Mouse (Mus musculus) heart, postnatal 0 days (tissue): ENCODE measurements around the gene Rerg. TPM values are rescaled to one million over a fixed set of nuclear protein-coding genes. Genes with fewer than 3 reads are reported as not detected.
"Not testable (repeated sequence)": the region's sequence is repeated elsewhere in the genome, so short reads cannot be mapped to it uniquely, and the experiment has no call there.

Experiments used
- ATAC-seq: fragments of 200-750 bp; cut with Nextera tagmentation; 2 replicates; pipeline ENCODE4 v1.8.0; 2017; ENCODE audit warnings: low read depth, moderate number of reproducible peaks, moderate library complexity; ENCODE audit not compliant: insufficient read depth
- DNase-seq: peaks from one replicate; pipeline ENCODE4 v3.0.0-alpha.2; 2016; ENCODE audit warnings: low spot score
- H3K27ac ChIP-seq: fragments of 300-500 bp; sonication (generic); 2 replicates; pipeline ENCODE4 v1.5.1; 2014; ENCODE audit warnings: low read depth, mild to moderate bottlenecking
- H3K27me3 ChIP-seq: fragments of 300-500 bp; sonication (generic); 2 replicates; pipeline ENCODE4 v1.6.1; 2014; ENCODE audit warnings: low read length, mixed read lengths; ENCODE audit not compliant: control insufficient read depth, insufficient read depth
- H3K36me3 ChIP-seq: fragments of 300-500 bp; sonication (generic); replicated peaks from 2 replicates; pipeline ENCODE4 v1.6.1; 2014; ENCODE audit warnings: low read length, mixed read lengths; ENCODE audit not compliant: control insufficient read depth, insufficient read depth
- H3K4me1 ChIP-seq: fragments of 300-500 bp; sonication (generic); 2 replicates; pipeline ENCODE4 v1.6.1; 2014; ENCODE audit warnings: antibody characterized with exemption; ENCODE audit not compliant: control insufficient read depth, insufficient read depth
- H3K4me2 ChIP-seq: fragments of 300-500 bp; sonication (generic); 2 replicates; pipeline ENCODE4 v1.6.1; 2014; ENCODE audit warnings: low read depth, mild to moderate bottlenecking, low read length, moderate library complexity
- H3K4me3 ChIP-seq: fragments of 300-500 bp; sonication (generic); 2 replicates; pipeline ENCODE4 v1.5.1; 2014; ENCODE audit warnings: low read depth, low read length
- H3K9ac ChIP-seq: fragments of 300-500 bp; sonication (generic); replicated peaks from 2 replicates; pipeline ENCODE4 v1.6.1; 2014; ENCODE audit warnings: low read depth, low read length, mixed read lengths
- H3K9me3 ChIP-seq: fragments of 300-500 bp; sonication (generic); replicated peaks from 2 replicates; pipeline ENCODE4 v1.6.1; 2016; ENCODE audit warnings: low read length; ENCODE audit not compliant: control insufficient read depth
- CTCF ChIP-seq: IDR thresholded peaks from 2 replicates; pipeline ENCODE4 v1.5.1; 2016; ENCODE audit warnings: antibody characterized with exemption, control low read depth, low read depth
- EP300 ChIP-seq: IDR thresholded peaks from 2 replicates; pipeline ENCODE4 v1.6.1; 2016; ENCODE audit warnings: antibody characterized with exemption, low read depth
- WGBS: fragments of 180-500 bp; shearing (Covaris S2); extraction: QIAGEN DNeasy Blood & Tissue Kit; methylation state at CpG from one replicate; pipeline ENCODE4 v1.1.7; 2014; 5-methylcytosine and 5-hydroxymethylcytosine counted together
- polyA plus RNA-seq: library from polyadenylated mRNA; unstranded; fragments of >200 nt; fragmentation: Nextera tagmentation; extraction: Ambion mirVana; gene quantifications from 2 replicates; pipeline ENCODE4 v1.2.1, GENCODE M21; 2015
- total RNA-seq: library from RNA; depleted of rRNA; stranded (reverse); fragments of >200 nt; gene quantifications from 2 replicates; pipeline ENCODE4 v1.2.3, GENCODE M21; 2014; ENCODE audit warnings: low replicate concordance

Rerg gene
- total and polyA plus RNA-seq, 2 experiments from 2014 or later = 0.88 to 4.3 TPM

GRCm38 (mm10) chr6:137047036-137047435, 123.3 kb downstream of the Rerg start:
- H3K36me3 ChIP-seq = no peaks in the 10 kb centered on the region
- TF ChIP-seq CTCF (no peak), EP300 (no peak)
- WGBS = 84% methylated on average over 11 of the region's 11 CpGs
- no peak for DNase-seq
- H3K27me3 ChIP-seq = no peaks in the 10 kb centered on the region
- H3K4me3 ChIP-seq = no peak overlapping the region
- no peaks in the 10 kb centered on the region for H3K4me1 ChIP-seq
- peaks cover 4% of the 10 kb centered on the region; the same call in 1 of the 2 replicates for H3K9me3 ChIP-seq
- H3K27ac ChIP-seq = no peak overlapping the region
- ATAC-seq = no peak
- no peak overlapping the region for H3K4me2 ChIP-seq
- H3K9ac ChIP-seq = no peak overlapping the region

DNA sequence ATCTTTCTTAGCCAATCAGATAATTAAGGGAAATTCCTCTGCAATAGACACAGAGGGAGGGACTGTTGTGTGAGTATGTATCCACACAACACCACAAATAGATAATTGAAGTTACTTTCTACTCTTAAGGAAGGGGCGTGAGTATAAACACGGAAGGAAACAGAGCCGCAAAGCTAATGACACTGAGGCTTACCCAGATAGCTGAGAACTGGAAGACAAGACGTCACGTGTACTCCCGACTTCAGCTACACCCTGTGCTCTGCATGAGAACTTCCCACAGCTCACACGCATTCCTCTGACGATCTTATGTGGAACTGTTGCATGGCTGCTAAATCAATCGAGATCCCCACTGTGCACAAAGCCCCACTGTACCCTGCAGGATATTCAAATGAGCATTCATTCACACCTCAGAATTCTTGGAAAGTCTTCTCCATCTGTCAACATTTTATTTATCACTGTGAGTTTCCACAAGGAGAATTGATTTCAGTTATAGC, 125.2 kb downstream of the Rerg start:
- Histone ChIP-seq H3K27ac (no peak overlapping the region), H3K4me1 (no peaks in the 10 kb centered on the region), H3K9ac (no peak overlapping the region), H3K36me3 (no peaks in the 10 kb centered on the region), H3K4me2 (no peak overlapping the region), H3K27me3 (no peaks in the 10 kb centered on the region), H3K4me3 (no peak overlapping the region), H3K9me3 (peaks cover 4% of the 10 kb centered on the region; the same call in 1 of the 2 replicates)
- TF ChIP-seq EP300 (no peak), CTCF (no peak)
- WGBS = 67% methylated on average over 9 of the region's 9 CpGs
- ATAC-seq = no peak
- DNase-seq = no peak

GRCm38 (mm10) chr6:137035611-137036395, 134.5 kb downstream of the Rerg start:
- DNase-seq, ATAC-seq: not testable (repeated sequence)
- WGBS = 82% methylated on average over 8 of the region's 8 CpGs

DNA sequence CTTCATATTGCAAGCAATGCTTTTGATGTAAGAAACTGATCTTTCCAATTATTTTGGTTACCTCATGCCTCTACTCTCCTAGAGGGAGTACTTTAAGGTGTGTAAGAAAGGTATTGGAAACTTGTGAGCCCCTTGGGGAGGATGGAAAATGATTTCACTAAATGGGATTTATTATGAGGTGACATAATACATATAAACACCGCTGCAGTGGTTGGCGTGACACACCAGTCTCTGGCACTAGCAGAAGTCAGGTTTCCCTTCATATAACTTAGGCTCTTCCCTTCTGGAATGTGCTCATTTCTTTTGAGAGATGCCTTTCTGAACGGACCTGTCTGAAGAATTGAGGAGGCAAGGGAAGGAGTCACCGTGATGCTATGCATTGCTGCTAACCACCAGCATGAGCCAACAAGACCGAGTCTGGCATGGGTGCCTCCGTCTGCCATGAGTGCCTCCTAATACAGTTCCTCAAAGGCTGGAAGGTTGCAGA, 139.6 kb downstream of the Rerg start:
- no peak overlapping the region for H3K9ac ChIP-seq
- no peaks in the 10 kb centered on the region for H3K4me1 ChIP-seq
- ATAC-seq = no peak
- no peak for DNase-seq
- no peaks in the 10 kb centered on the region for H3K27me3 ChIP-seq
- H3K4me2 ChIP-seq = no peak overlapping the region
- no peak for TF ChIP-seq EP300
- TF ChIP-seq CTCF = no peak
- no peaks in the 10 kb centered on the region for H3K36me3 ChIP-seq
- WGBS = 75% methylated on average over 6 of the region's 6 CpGs
- no peak overlapping the region for H3K4me3 ChIP-seq
- H3K9me3 ChIP-seq = no peaks in the 10 kb centered on the region
- no peak overlapping the region for H3K27ac ChIP-seq

More at GRCm38 (mm10) chr6:137035611-137036395, 134.5 kb downstream of the Rerg start:
- H3K9ac ChIP-seq, H3K36me3 ChIP-seq, H3K27ac ChIP-seq, H3K4me2 ChIP-seq, H3K9me3 ChIP-seq, H3K27me3 ChIP-seq, H3K4me1 ChIP-seq, H3K4me3 ChIP-seq: not testable (repeated sequence)

DNA sequence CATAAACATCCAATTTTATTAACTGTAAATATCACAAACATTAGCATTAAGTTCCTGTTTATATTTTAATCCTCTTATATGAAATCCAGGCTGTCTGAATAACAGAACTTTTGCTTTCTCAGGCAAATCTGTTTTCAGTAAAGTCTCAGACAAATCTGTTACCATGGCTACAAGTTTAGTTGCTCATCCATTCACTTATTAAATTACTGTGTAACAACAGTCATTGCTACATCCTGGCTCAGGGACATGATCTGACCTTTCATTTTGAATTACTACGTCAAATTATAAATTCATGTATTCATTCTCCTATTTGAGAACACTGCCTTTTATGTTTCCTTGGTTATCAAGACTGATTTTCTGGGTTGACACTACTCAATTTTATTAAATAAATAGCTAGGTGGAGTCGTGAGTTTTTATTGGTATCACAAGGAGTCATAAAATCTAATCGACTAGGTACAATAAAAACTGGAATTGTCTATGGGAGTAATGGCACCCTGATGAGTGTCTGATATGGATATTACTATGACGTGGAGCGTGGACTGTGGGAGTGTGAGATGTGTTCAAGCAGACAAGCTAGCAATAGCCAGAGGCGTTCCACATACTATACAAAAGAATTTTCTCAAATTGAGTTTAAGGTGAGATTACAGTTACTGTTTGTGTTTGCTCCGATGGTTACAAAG, 140.2 kb downstream of the Rerg start:
- Histone ChIP-seq H3K4me3 (no peak overlapping the region), H3K27me3 (no peaks in the 10 kb centered on the region), H3K36me3 (no peaks in the 10 kb centered on the region), H3K4me2 (no peak overlapping the region), H3K9ac (no peak overlapping the region), H3K27ac (no peak overlapping the region), H3K9me3 (no peaks in the 10 kb centered on the region), H3K4me1 (no peaks in the 10 kb centered on the region)
- ATAC-seq (no peak), DNase-seq (no peak)
- TF ChIP-seq CTCF (no peak), EP300 (no peak)
- 77% methylated on average over 7 of the region's 7 CpGs for WGBS
